Mouse (Mus musculus) left cerebral cortex, postnatal 14 days (tissue): ENCODE data around the gene Cnnm3. TPM values are rescaled to one million over a fixed set of nuclear protein-coding genes. Genes with fewer than 3 reads are reported as not detected.
"Not testable (repeated sequence)": the region's sequence is repeated elsewhere in the genome, so short reads cannot be mapped to it uniquely, and the experiment has no call there.

Source experiments
- DNase-seq, 2 experiments: peaks; one replicate each; pipeline ENCODE4 v3.0.0; 2021 to 2022; ENCODE audit warnings: low spot score in 2 of 2, mixed read lengths in 1 of 2
- intact Hi-C: fragments of 180-260 bp; cut with DNase I; formaldehyde crosslinking; loops from one replicate; pipeline ENCODE4 v1.15.1; 2025
- total RNA-seq, 2 experiments: library from RNA; stranded (reverse); gene quantifications; 2 replicates each; pipeline ENCODE4 v1.2.3; 2021

Cnnm3 gene
- total RNA-seq, 2 experiments from 2014 or later: 28.7 to 30.4 TPM

GRCm38 (mm10) chr1:36531461-36531860 is 19.8 kb downstream of the Cnnm3 start:
- no peak for DNase-seq
- intact Hi-C loops: no loop called here

- intact Hi-C loops: no loop called here
- no peak for DNase-seq
Observed at GRCm38 (mm10) chr1:36533546-36533945, 21.9 kb downstream of the Cnnm3 start.

GRCm38 (mm10) chr1:36534595-36535058 is 23.0 kb downstream of the Cnnm3 start:
- intact Hi-C loops: no loop called here
- no peak for DNase-seq

- no peak for DNase-seq
- intact Hi-C loops: no loop called here
Observed at GRCm38 (mm10) chr1:36535477-36536396, 24.1 kb downstream of the Cnnm3 start.

GRCm38 (mm10) chr1:36536397-36536728 is 24.7 kb downstream of the Cnnm3 start:
- intact Hi-C loops: no loop called here
- DNase-seq: no peak

- intact Hi-C loops, DNase-seq: not testable (repeated sequence)
Observed at GRCm38 (mm10) chr1:36536783-36537182, 25.1 kb downstream of the Cnnm3 start, which contains the start of gene Ankrd23. Gene Ankrd23, minus strand, starts transcription at chr1:36536883.

- intact Hi-C loops: no loop called here
Observed at GRCm38 (mm10) chr1:36538727-36539126, 27.1 kb downstream of the Cnnm3 start.

GRCm38 (mm10) chr1:36539186-36539585 is 27.5 kb downstream of the Cnnm3 start, which contains the start of gene Gm42417:
Gene Gm42417, minus strand, starts transcription at chr1:36539429.
- DNase-seq: no peak
- intact Hi-C loops: no loop called here

More at GRCm38 (mm10) chr1:36538727-36539126, 27.1 kb downstream of the Cnnm3 start:
- DNase-seq: no peak

GRCm38 (mm10) chr1:36540132-36540531 is 28.5 kb downstream of the Cnnm3 start:
- DNase-seq: no peak
- intact Hi-C loops: no loop called here

GRCm38 (mm10) chr1:36540807-36541206 is 29.1 kb downstream of the Cnnm3 start:
- intact Hi-C loops: no loop called here
- no peak for DNase-seq

- DNase-seq: no peak
- intact Hi-C loops: no loop called here
Observed at GRCm38 (mm10) chr1:36541844-36542243, 30.2 kb downstream of the Cnnm3 start.

GRCm38 (mm10) chr1:36542925-36543324 is 31.3 kb downstream of the Cnnm3 start:
- no peak for DNase-seq
- intact Hi-C loops: no loop called here

- intact Hi-C loops: loop anchor here (5.0 kb wide), 1 partner anchor 92 kb away; no protein-coding TSS in a partner anchor
- no peak for DNase-seq
Observed at GRCm38 (mm10) chr1:36545382-36545781, 33.7 kb downstream of the Cnnm3 start.

GRCm38 (mm10) chr1:36545845-36546600 is 34.4 kb downstream of the Cnnm3 start:
- intact Hi-C loops: loop anchor here (2.0 to 5.0 kb wide), 2 partner anchors 91 to 139 kb away; no protein-coding TSS in a partner anchor
- peak in 1 of 2 experiments; percentile 44 for DNase-seq

GRCm38 (mm10) chr1:36546888-36547471 is 35.3 kb downstream of the Cnnm3 start, which contains the start of gene Ankrd39:
Gene Ankrd39, minus strand, starts transcription at chr1:36547445.
- intact Hi-C loops: loop anchor here (2.0 to 5.0 kb wide), 2 partner anchors 90 to 138 kb away; no protein-coding TSS in a partner anchor
- peak; percentile 98 to 99 for DNase-seq

GRCm38 (mm10) chr1:36547981-36548598 is 36.4 kb downstream of the Cnnm3 start:
- intact Hi-C loops: loop anchor here (2.0 to 5.0 kb wide), 2 partner anchors 89 to 137 kb away; no protein-coding TSS in a partner anchor
- peak in 1 of 2 experiments; percentile 45 for DNase-seq

- intact Hi-C loops: loop anchor here (5.0 kb wide), 1 partner anchor 89 kb away; no protein-coding TSS in a partner anchor
- DNase-seq: no peak
Observed at GRCm38 (mm10) chr1:36548771-36549170, 37.1 kb downstream of the Cnnm3 start.

- no peak for DNase-seq
- intact Hi-C loops: loop anchor here (5.0 kb wide), 1 partner anchor 88 kb away; no protein-coding TSS in a partner anchor
Observed at GRCm38 (mm10) chr1:36549491-36549890, 37.8 kb downstream of the Cnnm3 start.
